Mouse (Mus musculus): ENCODE results near the gene Trpm8.

DNA sequence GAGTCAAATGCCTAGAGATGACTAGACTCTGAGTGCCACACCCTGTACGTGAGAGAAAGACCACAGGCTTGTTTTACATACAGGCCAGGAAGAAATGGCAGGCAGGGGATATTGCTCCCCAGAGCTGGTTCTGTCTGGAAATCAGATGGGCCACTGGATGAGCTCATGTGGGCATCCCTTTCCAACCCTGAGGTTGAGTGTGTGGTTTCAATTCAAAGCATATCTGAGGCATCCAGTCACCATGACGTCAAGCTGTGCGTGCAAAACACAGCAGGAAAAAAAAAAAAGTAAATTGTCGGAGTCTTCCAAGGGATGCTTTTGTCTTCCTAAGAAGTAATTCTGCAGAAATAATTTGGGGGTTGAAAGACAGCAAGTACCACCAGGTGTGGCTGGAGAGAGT, 83.6 kb downstream of the Trpm8 start:
- TF ChIP-seq CTCF (conservative IDR thresholded peaks at IDR 0.05; ENCODE audit: low read length), result no peak
- no peak for TF ChIP-seq POU5F1 (IDR thresholded peaks at IDR 0.05; ENCODE audit: borderline replicate concordance, low read length)

Measured in E14TG2a.4 (cell line).